Mouse (Mus musculus) inflammation-experienced regulatory T-cells, adult 16 weeks (primary cell): ENCODE data around the gene BC030500. TPM values are rescaled to one million over a fixed set of nuclear protein-coding genes. Genes with fewer than 3 reads are reported as not detected.

Source experiments
- polyA plus RNA-seq: library from polyadenylated mRNA; unstranded; fragments of 100-300 nt; shearing (Covaris generic); gene quantifications from one replicate; pipeline ENCODE4 v1.2.1, GENCODE M21; 2017

Gene BC030500
- polyA plus RNA-seq: not detected

DNA sequence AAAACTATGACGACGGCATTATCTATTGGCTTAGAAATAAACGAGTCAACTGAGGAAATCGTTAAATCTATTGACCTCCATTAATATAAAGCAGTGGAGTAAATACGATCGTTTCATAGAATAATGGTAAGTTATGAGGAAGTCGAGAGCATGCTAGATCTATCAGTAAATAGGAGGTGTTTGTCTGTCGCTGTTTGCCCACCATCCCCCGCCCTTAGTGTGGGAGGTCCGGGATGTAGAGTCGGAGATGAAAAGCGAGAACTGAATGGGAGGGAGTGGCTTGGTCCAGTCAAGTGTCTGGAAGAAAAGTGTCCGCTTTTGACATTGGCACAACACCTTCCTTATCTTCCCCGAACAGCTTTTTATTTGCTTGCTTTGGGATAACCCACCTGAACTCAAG lies at the start of gene BC030500:
Gene BC030500 (plus strand): TSS at position 79 of the 400 bp plus-strand sequence.

DNA sequence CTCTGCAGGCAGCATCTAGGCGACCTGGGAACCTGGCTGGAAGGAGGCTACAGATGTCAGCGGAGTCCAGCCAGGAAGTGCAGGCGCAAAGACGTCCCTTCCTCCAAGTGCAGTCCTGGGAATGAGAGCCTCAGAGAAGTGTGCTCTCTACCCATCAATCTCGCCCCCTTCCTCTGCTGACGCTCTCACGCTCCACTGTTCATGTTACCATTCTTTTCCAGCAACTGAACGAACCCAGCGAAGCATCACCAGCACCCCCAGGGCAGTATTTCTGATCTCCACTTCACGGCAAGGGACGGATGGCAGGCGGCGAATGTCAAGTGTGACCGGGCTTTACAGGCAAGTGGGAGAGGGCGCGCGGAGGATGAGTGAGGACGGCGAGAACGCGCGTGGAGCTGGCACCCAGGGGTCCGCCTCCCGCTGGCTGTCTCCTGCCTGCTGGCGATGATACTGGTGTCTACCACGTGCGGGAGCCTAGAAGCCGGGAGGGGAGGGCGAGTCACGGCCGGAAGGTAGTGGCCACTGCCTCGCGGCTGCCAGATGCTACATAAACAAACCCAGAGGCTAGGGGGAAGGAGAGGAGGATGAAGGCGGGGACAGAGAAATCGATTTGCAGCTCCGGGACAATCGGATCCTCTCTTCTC lies 763 bp downstream of the BC030500 start, which contains the start of gene Galntl6:
Gene Galntl6 (minus strand): TSS at position 445 of the 644 bp plus-strand sequence.

Other genes with a start within 250 kb of the BC030500 start
- gene Galntl6, start 885 bp downstream of the BC030500 start, polyA plus RNA-seq: 0.05 TPM